Mouse (Mus musculus): Measurements from ENCODE around the gene Slc35d1. TPM values are rescaled to one million over a fixed set of nuclear protein-coding genes. Genes with fewer than 3 reads are reported as not detected.

Slc35d1 gene
- polyA plus RNA-seq, 1 experiment from 2014 or later, result 9.4 TPM

DNA sequence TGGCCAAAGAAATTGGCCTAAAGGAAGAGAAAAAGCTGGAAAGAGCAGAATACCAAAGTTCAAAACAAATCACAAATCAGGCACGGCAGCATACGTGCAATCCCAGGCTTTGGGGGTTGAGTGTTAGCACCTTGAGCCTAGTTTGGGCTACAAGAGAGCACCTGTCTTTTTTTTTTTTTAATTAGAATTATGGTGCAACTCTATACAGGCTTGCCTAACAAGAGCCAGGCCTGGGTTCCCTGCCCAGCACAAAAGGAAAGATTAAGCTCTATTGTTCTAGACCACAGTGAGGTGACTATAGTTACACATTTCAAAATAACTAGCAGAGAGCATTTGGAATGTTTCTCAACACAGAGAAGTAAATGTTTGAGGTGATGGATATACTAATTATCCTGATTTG lies 32.8 kb upstream of the Slc35d1 start:
- no peak for ATAC-seq (replicated peaks; ENCODE audit: low FRiP score, low read depth)

DNA sequence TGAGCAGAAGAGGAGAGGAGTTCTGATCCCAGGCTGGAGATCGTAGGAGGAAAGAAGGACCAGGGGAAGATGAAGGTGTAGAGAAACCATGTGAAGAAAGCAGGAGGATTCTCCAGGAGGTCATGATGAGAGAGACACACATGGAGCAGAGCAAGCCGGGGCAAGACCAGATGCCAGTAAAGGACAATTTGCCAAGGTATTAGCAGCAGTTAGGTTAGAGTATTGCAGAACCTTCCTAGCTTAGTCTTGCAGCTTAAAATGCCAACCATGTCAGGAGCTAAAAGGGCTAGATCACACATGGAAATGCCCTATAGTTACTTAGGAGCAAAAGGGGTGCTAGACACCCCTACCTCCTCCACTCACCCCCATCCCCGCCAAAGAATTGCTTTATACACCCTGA lies 32.3 kb upstream of the Slc35d1 start:
- no peaks in the 10 kb centered on the region for H3K9me3 ChIP-seq (replicated peaks; ENCODE audit: low read length)
- H3K4me3 ChIP-seq (replicated peaks; ENCODE audit: low read depth, low read length), result no peak overlapping the region
- no peaks in the 10 kb centered on the region for H3K36me3 ChIP-seq (ENCODE audit: insufficient read depth, low read length)
- no peak for TF ChIP-seq CTCF (IDR thresholded peaks at IDR 0.05; ENCODE audit: low read depth)
- H3K4me2 ChIP-seq (ENCODE audit: low read length), result no peak overlapping the region
- WGBS, result 95% methylated on average over 3 of the region's 3 CpGs
- H3K4me1 ChIP-seq (replicated peaks; ENCODE audit: insufficient read depth, low read length), result no peaks in the 10 kb centered on the region
- ATAC-seq (replicated peaks; ENCODE audit: low FRiP score, low read depth) (no peak), DNase-seq (ENCODE audit: low spot score) (no peak)
- H3K9ac ChIP-seq (ENCODE audit: low read depth, low read length), result no peak overlapping the region
- H3K27me3 ChIP-seq (ENCODE audit: insufficient read depth, low read length), result no peaks in the 10 kb centered on the region
- no peak overlapping the region for H3K27ac ChIP-seq

More for the DNA sequence above, 32.8 kb upstream of the Slc35d1 start:
- H3K4me3 ChIP-seq (replicated peaks; ENCODE audit: low read depth, low read length), result no peak overlapping the region
- DNase-seq (ENCODE audit: low spot score), result no peak
- H3K27ac ChIP-seq, result no peak overlapping the region
- H3K27me3 ChIP-seq (ENCODE audit: insufficient read depth, low read length), result no peaks in the 10 kb centered on the region
- H3K4me2 ChIP-seq (ENCODE audit: low read length), result no peak overlapping the region
- no peaks in the 10 kb centered on the region for H3K9me3 ChIP-seq (replicated peaks; ENCODE audit: low read length)
- H3K36me3 ChIP-seq (ENCODE audit: insufficient read depth, low read length), result no peaks in the 10 kb centered on the region
- H3K4me1 ChIP-seq (replicated peaks; ENCODE audit: insufficient read depth, low read length), result no peaks in the 10 kb centered on the region
- TF ChIP-seq CTCF (IDR thresholded peaks at IDR 0.05; ENCODE audit: low read depth), result no peak
- WGBS, result 85% methylated on average over 2 of the region's 2 CpGs
- H3K9ac ChIP-seq (ENCODE audit: low read depth, low read length), result no peak overlapping the region

DNA sequence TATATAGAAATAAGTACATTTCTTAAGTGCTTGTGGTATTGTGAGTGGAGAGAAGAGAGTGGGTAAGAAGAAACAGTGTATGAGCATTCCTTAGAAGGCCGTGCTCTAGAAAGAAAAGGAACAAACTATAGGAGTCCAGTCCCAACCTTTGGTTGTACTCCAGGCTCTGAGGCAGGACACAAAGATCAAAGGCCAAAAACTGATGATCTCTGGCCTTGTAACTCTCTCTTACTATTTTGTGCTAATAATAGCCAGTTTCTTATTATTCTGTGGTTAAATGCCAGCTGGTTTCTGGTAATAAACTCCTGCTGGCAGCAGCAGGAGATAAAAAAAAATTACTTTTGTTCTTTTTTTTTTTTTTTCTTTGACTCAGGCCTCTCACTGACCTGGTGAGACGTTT lies 17.2 kb upstream of the Slc35d1 start:
- Histone ChIP-seq H3K27ac (no peak overlapping the region), H3K9ac (ENCODE audit: low read depth, low read length) (no peak overlapping the region), H3K27me3 (ENCODE audit: insufficient read depth, low read length) (no peaks in the 10 kb centered on the region), H3K4me3 (replicated peaks; ENCODE audit: low read depth, low read length) (no peak overlapping the region), H3K9me3 (replicated peaks; ENCODE audit: low read length) (no peaks in the 10 kb centered on the region), H3K36me3 (ENCODE audit: insufficient read depth, low read length) (no peaks in the 10 kb centered on the region), H3K4me1 (replicated peaks; ENCODE audit: insufficient read depth, low read length) (no peaks in the 10 kb centered on the region), H3K4me2 (ENCODE audit: low read length) (no peak overlapping the region)
- ATAC-seq (replicated peaks; ENCODE audit: low FRiP score, low read depth) (no peak), DNase-seq (ENCODE audit: low spot score) (no peak)
- 57% methylated on average over 2 of the region's 2 CpGs for WGBS
- no peak for TF ChIP-seq CTCF (IDR thresholded peaks at IDR 0.05; ENCODE audit: low read depth)

GRCm38 (mm10) chr4:103222854-103223253 lies 7.9 kb upstream of the Slc35d1 start:
- Histone ChIP-seq H3K4me1 (replicated peaks; ENCODE audit: insufficient read depth, low read length) (no peaks in the 10 kb centered on the region), H3K27me3 (ENCODE audit: insufficient read depth, low read length) (no peaks in the 10 kb centered on the region), H3K36me3 (ENCODE audit: insufficient read depth, low read length) (no peaks in the 10 kb centered on the region), H3K9me3 (replicated peaks; ENCODE audit: low read length) (no peaks in the 10 kb centered on the region), H3K27ac (no peak overlapping the region), H3K9ac (ENCODE audit: low read depth, low read length) (no peak overlapping the region), H3K4me2 (ENCODE audit: low read length) (no peak overlapping the region), H3K4me3 (replicated peaks; ENCODE audit: low read depth, low read length) (no peak overlapping the region)
- no peak for TF ChIP-seq CTCF (IDR thresholded peaks at IDR 0.05; ENCODE audit: low read depth)
- ATAC-seq (replicated peaks; ENCODE audit: low FRiP score, low read depth), result no peak
- no peak for DNase-seq (ENCODE audit: low spot score)
- 35% methylated on average over 9 of the region's 9 CpGs for WGBS

GRCm38 (mm10) chr4:103221789-103222188 lies 6.8 kb upstream of the Slc35d1 start:
- WGBS, result 68% methylated on average over 6 of the region's 6 CpGs
- ATAC-seq (replicated peaks; ENCODE audit: low FRiP score, low read depth) (no peak), DNase-seq (ENCODE audit: low spot score) (no peak)
- Histone ChIP-seq H3K4me2 (ENCODE audit: low read length) (no peak overlapping the region), H3K27me3 (ENCODE audit: insufficient read depth, low read length) (no peaks in the 10 kb centered on the region), H3K9ac (ENCODE audit: low read depth, low read length) (no peak overlapping the region), H3K27ac (no peak overlapping the region), H3K9me3 (replicated peaks; ENCODE audit: low read length) (no peaks in the 10 kb centered on the region), H3K4me3 (replicated peaks; ENCODE audit: low read depth, low read length) (no peak overlapping the region), H3K4me1 (replicated peaks; ENCODE audit: insufficient read depth, low read length) (no peaks in the 10 kb centered on the region), H3K36me3 (ENCODE audit: insufficient read depth, low read length) (no peaks in the 10 kb centered on the region)
- TF ChIP-seq CTCF (IDR thresholded peaks at IDR 0.05; ENCODE audit: low read depth), result no peak

DNA sequence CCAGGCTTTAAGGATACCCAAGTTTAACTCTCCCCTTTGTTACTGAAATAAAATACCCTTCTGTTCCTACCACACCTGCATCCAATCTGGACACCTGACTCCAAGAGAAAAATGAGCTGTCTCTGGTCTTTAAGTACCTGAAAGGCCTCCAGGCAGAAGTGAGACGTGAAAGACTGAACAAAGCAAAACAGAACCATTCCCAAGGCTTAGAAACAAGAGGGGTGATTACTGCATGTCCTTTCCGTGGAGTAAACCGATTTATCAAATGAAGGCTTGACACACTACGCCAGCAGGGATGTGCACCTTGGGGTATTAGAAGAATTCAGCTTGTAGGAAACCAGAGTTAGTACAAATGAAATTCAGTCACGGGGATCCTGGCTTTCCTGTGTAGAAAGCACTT lies 4.0 kb upstream of the Slc35d1 start:
- Histone ChIP-seq H3K4me3 (replicated peaks; ENCODE audit: low read depth, low read length) (no peak overlapping the region), H3K27ac (no peak overlapping the region), H3K9ac (ENCODE audit: low read depth, low read length) (no peak overlapping the region), H3K9me3 (replicated peaks; ENCODE audit: low read length) (no peaks in the 10 kb centered on the region), H3K4me2 (ENCODE audit: low read length) (no peak overlapping the region), H3K4me1 (replicated peaks; ENCODE audit: insufficient read depth, low read length) (no peaks in the 10 kb centered on the region), H3K36me3 (ENCODE audit: insufficient read depth, low read length) (no peaks in the 10 kb centered on the region), H3K27me3 (ENCODE audit: insufficient read depth, low read length) (no peaks in the 10 kb centered on the region)
- TF ChIP-seq CTCF (IDR thresholded peaks at IDR 0.05; ENCODE audit: low read depth), result no peak
- ATAC-seq (replicated peaks; ENCODE audit: low FRiP score, low read depth) (no peak), DNase-seq (ENCODE audit: low spot score) (no peak)
- WGBS, result 62% methylated on average over 5 of the region's 5 CpGs

DNA sequence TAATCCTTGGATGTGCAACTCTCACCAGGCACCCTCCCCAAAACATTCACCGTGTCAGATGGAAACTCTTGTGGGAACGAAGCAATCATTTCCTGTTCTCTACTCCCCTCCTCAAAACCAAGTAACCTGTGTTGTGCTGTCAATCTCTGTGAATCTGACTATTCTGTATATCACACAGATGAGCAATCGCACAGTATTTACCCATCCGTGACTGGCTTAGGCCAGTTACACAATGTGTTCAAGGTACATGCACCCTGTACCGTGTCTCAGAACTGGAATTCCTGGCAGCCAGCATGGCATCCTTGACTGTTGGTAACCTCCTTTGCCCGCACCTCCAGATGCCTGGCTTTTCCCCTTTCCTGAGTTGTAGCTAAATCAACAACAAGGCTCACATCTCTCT lies 1.1 kb upstream of the Slc35d1 start:
- no peaks in the 10 kb centered on the region for H3K9me3 ChIP-seq (replicated peaks; ENCODE audit: low read length)
- peak; percentile 16 for DNase-seq (ENCODE audit: low spot score)
- TF ChIP-seq CTCF (IDR thresholded peaks at IDR 0.05; ENCODE audit: low read depth), result no peak
- H3K36me3 ChIP-seq (ENCODE audit: insufficient read depth, low read length), result no peaks in the 10 kb centered on the region; the same call in 1 of the 2 replicates
- H3K4me3 ChIP-seq (replicated peaks; ENCODE audit: low read depth, low read length), result no peak overlapping the region
- H3K27me3 ChIP-seq (ENCODE audit: insufficient read depth, low read length), result no peaks in the 10 kb centered on the region
- no peak overlapping the region for H3K9ac ChIP-seq (ENCODE audit: low read depth, low read length)
- H3K27ac ChIP-seq, result peak overlapping the region; percentile 99; the same call in 1 of the 2 replicates
- no peaks in the 10 kb centered on the region for H3K4me1 ChIP-seq (replicated peaks; ENCODE audit: insufficient read depth, low read length)
- H3K4me2 ChIP-seq (ENCODE audit: low read length), result no peak overlapping the region
- 65% methylated on average over 6 of the region's 6 CpGs for WGBS
- ATAC-seq (replicated peaks; ENCODE audit: low FRiP score, low read depth), result peak; percentile 62
